Mouse (Mus musculus) lung, adult 2 months (tissue): ENCODE data around the gene Mob3b.

Source experiments
- CTCF ChIP-seq: fragments of 200-500 bp; IDR thresholded peaks from 2 replicates; pipeline ENCODE4 v1.5.1; 2011; ENCODE audit warnings: mild to moderate bottlenecking, low read length, control low read depth; ENCODE audit not compliant: insufficient read depth
- POLR2A ChIP-seq: fragments of 200-500 bp; IDR thresholded peaks from 2 replicates; pipeline ENCODE4 v1.6.1; 2011; ENCODE audit warnings: low read depth, mild to moderate bottlenecking, control low read depth, low read length, borderline replicate concordance; ENCODE audit errors: extremely low read depth

GRCm38 (mm10) chr4:35175566-35175965 is 18.3 kb upstream of the Mob3b start:
- TF ChIP-seq CTCF (no peak), POLR2A (no peak)
